Mouse (Mus musculus): ENCODE measurements around the gene Sytl2. TPM values are rescaled to one million over a fixed set of nuclear protein-coding genes. Genes with fewer than 3 reads are reported as not detected.

Sytl2 gene
- polyA plus RNA-seq, 1 experiment from 2014 or later, result 9.1 TPM

- no peak for ATAC-seq (ENCODE audit: low read depth)
- Histone ChIP-seq H3K4me3 (no peak overlapping the region), H3K9ac (no peak overlapping the region), H3K9me3 (no peaks in the 10 kb centered on the region), H3K36me3 (no peaks in the 10 kb centered on the region), H3K27ac (replicated peaks) (no peak overlapping the region), H3K4me2 (no peak overlapping the region), H3K4me1 (replicated peaks) (no peaks in the 10 kb centered on the region), H3K27me3 (no peaks in the 10 kb centered on the region)
- 83% methylated on average over 3 of the region's 3 CpGs for WGBS
These were observed 50.1 kb downstream of the Sytl2 start for GRCm38 (mm10) chr7:90352183-90352582.

GRCm38 (mm10) chr7:90353488-90354228 lies 51.6 kb downstream of the Sytl2 start:
- Histone ChIP-seq H3K4me2 (no peak overlapping the region), H3K27ac (replicated peaks) (no peak overlapping the region), H3K9me3 (no peaks in the 10 kb centered on the region), H3K36me3 (no peaks in the 10 kb centered on the region), H3K9ac (no peak overlapping the region), H3K27me3 (no peaks in the 10 kb centered on the region), H3K4me1 (replicated peaks) (no peaks in the 10 kb centered on the region), H3K4me3 (no peak overlapping the region)
- WGBS, result 88% methylated on average over 12 of the region's 12 CpGs
- no peak for ATAC-seq (ENCODE audit: low read depth)

GRCm38 (mm10) chr7:90354229-90354604 lies 52.2 kb downstream of the Sytl2 start:
- no peaks in the 10 kb centered on the region for H3K36me3 ChIP-seq
- no peak for ATAC-seq (ENCODE audit: low read depth)
- no peak overlapping the region for H3K4me2 ChIP-seq
- no peak overlapping the region for H3K9ac ChIP-seq
- H3K4me3 ChIP-seq, result no peak overlapping the region
- no peaks in the 10 kb centered on the region for H3K9me3 ChIP-seq
- H3K4me1 ChIP-seq (replicated peaks), result no peaks in the 10 kb centered on the region
- no peaks in the 10 kb centered on the region for H3K27me3 ChIP-seq
- H3K27ac ChIP-seq (replicated peaks), result no peak overlapping the region
- WGBS, result 97% methylated on average over 2 of the region's 2 CpGs

- 89% methylated on average over 3 of the region's 3 CpGs for WGBS
- Histone ChIP-seq H3K9me3 (no peaks in the 10 kb centered on the region), H3K27me3 (no peaks in the 10 kb centered on the region), H3K4me2 (no peak overlapping the region), H3K27ac (replicated peaks) (no peak overlapping the region), H3K36me3 (no peaks in the 10 kb centered on the region), H3K4me3 (no peak overlapping the region), H3K9ac (no peak overlapping the region), H3K4me1 (replicated peaks) (no peaks in the 10 kb centered on the region)
- ATAC-seq (ENCODE audit: low read depth), result no peak
These were observed 53.4 kb downstream of the Sytl2 start for GRCm38 (mm10) chr7:90355454-90355853.

GRCm38 (mm10) chr7:90355995-90356394 lies 53.9 kb downstream of the Sytl2 start:
- Histone ChIP-seq H3K9ac (no peak overlapping the region), H3K27ac (replicated peaks) (no peak overlapping the region), H3K4me2 (no peak overlapping the region), H3K4me1 (replicated peaks) (no peaks in the 10 kb centered on the region), H3K36me3 (no peaks in the 10 kb centered on the region), H3K9me3 (no peaks in the 10 kb centered on the region), H3K4me3 (no peak overlapping the region), H3K27me3 (no peaks in the 10 kb centered on the region)
- 31% methylated on average over 2 of the region's 2 CpGs for WGBS
- ATAC-seq (ENCODE audit: low read depth), result no peak

GRCm38 (mm10) chr7:90362788-90363187 lies 60.7 kb downstream of the Sytl2 start:
- ATAC-seq (ENCODE audit: low read depth), result no peak
- Histone ChIP-seq H3K27ac (replicated peaks) (no peak overlapping the region), H3K9ac (no peak overlapping the region), H3K36me3 (no peaks in the 10 kb centered on the region), H3K4me2 (no peak overlapping the region), H3K27me3 (no peaks in the 10 kb centered on the region), H3K9me3 (no peaks in the 10 kb centered on the region), H3K4me3 (no peak overlapping the region), H3K4me1 (replicated peaks) (no peaks in the 10 kb centered on the region)
- WGBS, result 76% methylated on average over 7 of the region's 7 CpGs

- H3K4me3 ChIP-seq, result no peak overlapping the region
- 84% methylated on average over 6 of the region's 6 CpGs for WGBS
These were observed 68.2 kb downstream of the Sytl2 start for GRCm38 (mm10) chr7:90370071-90370851.

GRCm38 (mm10) chr7:90372804-90373203 lies 70.8 kb downstream of the Sytl2 start:
- Histone ChIP-seq H3K9ac (no peak overlapping the region), H3K27ac (replicated peaks) (no peak overlapping the region), H3K4me3 (no peak overlapping the region), H3K27me3 (no peaks in the 10 kb centered on the region), H3K4me2 (no peak overlapping the region), H3K9me3 (no peaks in the 10 kb centered on the region), H3K36me3 (no peaks in the 10 kb centered on the region), H3K4me1 (replicated peaks) (no peaks in the 10 kb centered on the region)
- ATAC-seq (ENCODE audit: low read depth), result no peak
- 71% methylated on average over 4 of the region's 4 CpGs for WGBS

More at GRCm38 (mm10) chr7:90370071-90370851, 68.2 kb downstream of the Sytl2 start:
- no peaks in the 10 kb centered on the region for H3K36me3 ChIP-seq
- ATAC-seq (ENCODE audit: low read depth), result no peak
- H3K4me2 ChIP-seq, result no peak overlapping the region
- H3K27me3 ChIP-seq, result no peaks in the 10 kb centered on the region
- H3K9ac ChIP-seq, result no peak overlapping the region
- no peaks in the 10 kb centered on the region for H3K4me1 ChIP-seq (replicated peaks)
- no peak overlapping the region for H3K27ac ChIP-seq (replicated peaks)
- no peaks in the 10 kb centered on the region for H3K9me3 ChIP-seq

GRCm38 (mm10) chr7:90384411-90384810 lies 82.4 kb downstream of the Sytl2 start:
- Histone ChIP-seq H3K27me3 (no peaks in the 10 kb centered on the region), H3K36me3 (no peaks in the 10 kb centered on the region), H3K4me1 (replicated peaks) (peaks cover 12% of the 10 kb centered on the region; the same call in 1 of the 2 replicates), H3K4me2 (no peak overlapping the region), H3K4me3 (no peak overlapping the region), H3K27ac (replicated peaks) (no peak overlapping the region), H3K9ac (no peak overlapping the region), H3K9me3 (no peaks in the 10 kb centered on the region)
- ATAC-seq (ENCODE audit: low read depth), result no peak
- WGBS, result 80% methylated on average over 2 of the region's 2 CpGs

GRCm38 (mm10) chr7:90386885-90387459 lies 84.9 kb downstream of the Sytl2 start:
- peak overlapping the region; percentile 59; the same call in 1 of the 2 replicates for H3K27ac ChIP-seq (replicated peaks)
- peak overlapping the region; percentile 51 for H3K4me2 ChIP-seq
- H3K36me3 ChIP-seq, result no peaks in the 10 kb centered on the region
- H3K9ac ChIP-seq, result peak overlapping the region; percentile 43; the same call in 1 of the 2 replicates
- no peaks in the 10 kb centered on the region for H3K9me3 ChIP-seq
- H3K4me1 ChIP-seq (replicated peaks), result peaks cover 12% of the 10 kb centered on the region; the same call in 1 of the 2 replicates
- 4% methylated on average over 8 of the region's 8 CpGs for WGBS
- H3K4me3 ChIP-seq, result peak overlapping the region; percentile 29
- peak; percentile 81 for ATAC-seq (ENCODE audit: low read depth)
- no peaks in the 10 kb centered on the region for H3K27me3 ChIP-seq

- Histone ChIP-seq H3K27ac (replicated peaks) (no peak overlapping the region), H3K27me3 (no peaks in the 10 kb centered on the region), H3K36me3 (no peaks in the 10 kb centered on the region), H3K4me3 (no peak overlapping the region), H3K9me3 (no peaks in the 10 kb centered on the region), H3K9ac (no peak overlapping the region), H3K4me1 (replicated peaks) (peaks cover 12% of the 10 kb centered on the region; the same call in 1 of the 2 replicates), H3K4me2 (no peak overlapping the region)
- WGBS, result 46% methylated on average over 3 of the region's 3 CpGs
- ATAC-seq (ENCODE audit: low read depth), result no peak
These were observed 87.7 kb downstream of the Sytl2 start for GRCm38 (mm10) chr7:90389765-90390164.

- Histone ChIP-seq H3K4me2 (no peak overlapping the region), H3K27me3 (no peaks in the 10 kb centered on the region), H3K36me3 (no peaks in the 10 kb centered on the region), H3K4me3 (no peak overlapping the region), H3K27ac (replicated peaks) (no peak overlapping the region), H3K4me1 (replicated peaks) (no peaks in the 10 kb centered on the region), H3K9me3 (no peaks in the 10 kb centered on the region), H3K9ac (no peak overlapping the region)
- no peak for ATAC-seq (ENCODE audit: low read depth)
- WGBS, result 70% methylated on average over 4 of the region's 4 CpGs
These were observed 93.0 kb downstream of the Sytl2 start for GRCm38 (mm10) chr7:90395073-90395472.

Data from neural tube, embryonic 13.5 days (tissue).